In genomic region chr2:4828446-4828997, GRCm38 (mm10) we compare ENCODE assay signal across 15 mouse cellular contexts.
"Had no signal": no experiment of that assay in that cellular context is flagged by ENCODE, and none has a peak within 500 bp of the region (broad histone marks: within the 10 kb centered on the region; RNA-seq: fewer than 3 reads in every experiment).

No protein-coding gene starts in this region.

- H3K9me3 ChIP-seq: limb, embryonic 12.5 days; liver, embryonic 13.5 days; midbrain, embryonic 13.5 days; neural tube, embryonic 15.5 days had no signal

- H3K4me2 ChIP-seq: limb, embryonic 12.5 days; liver, embryonic 13.5 days; midbrain, embryonic 13.5 days; neural tube, embryonic 15.5 days had no signal

- H3K9ac ChIP-seq: limb, embryonic 12.5 days; liver, embryonic 13.5 days; liver, postnatal 0 days; midbrain, embryonic 13.5 days; neural tube, embryonic 15.5 days had no signal

- H3K4me3 ChIP-seq: limb, embryonic 12.5 days; liver, embryonic 13.5 days; midbrain, embryonic 13.5 days; myocyte; neural tube, embryonic 15.5 days had no signal

- ATAC-seq: liver, postnatal 0 days; midbrain, embryonic 13.5 days had no signal

- DNase-seq: kidney, adult 2 months; kidney, postnatal 36 days; layer of hippocampus, adult 9-11 months; layer of hippocampus, postnatal 36 days; liver; liver, embryonic 13.5 days; liver, postnatal 0 days; lung, postnatal 36 days; right cerebral cortex, adult 18-20 months; right cerebral cortex, postnatal 25 days; thymus, postnatal 4 days had no signal

- H3K4me1 ChIP-seq: limb, embryonic 12.5 days; midbrain, embryonic 13.5 days; neural tube, embryonic 15.5 days had no signal

- H3K27ac ChIP-seq: limb, embryonic 12.5 days; liver, embryonic 13.5 days; midbrain, embryonic 13.5 days; neural tube, embryonic 15.5 days had no signal

- H3K36me3 ChIP-seq: limb, embryonic 12.5 days; liver, embryonic 13.5 days; midbrain, embryonic 13.5 days; neural tube, embryonic 15.5 days had no signal

- H3K27me3 ChIP-seq: limb, embryonic 12.5 days; liver, embryonic 13.5 days; midbrain, embryonic 13.5 days; neural tube, embryonic 15.5 days had no signal
